Mouse (Mus musculus) CH12.LX (cell line): Measurements from ENCODE around the gene Fam173a. TPM values are rescaled to one million over a fixed set of nuclear protein-coding genes. Genes with fewer than 3 reads are reported as not detected.
A peak's percentile ranks its signal among the peaks of the same experiment; 100 is the strongest.

Experiments used
- DNase-seq: peaks from one replicate; pipeline ENCODE4 v3.0.0-alpha.2; 2013; ENCODE audit errors: extremely low read depth
- H3K27ac ChIP-seq: 2 replicates; pipeline ENCODE4 v1.5.1; 2012; ENCODE audit warnings: low read depth, mild to moderate bottlenecking, control low read depth, moderate library complexity; ENCODE audit not compliant: insufficient read depth
- H3K27me3 ChIP-seq: replicated peaks from 2 replicates; pipeline ENCODE3; 2012; ENCODE audit warnings: inconsistent platforms
- H3K36me3 ChIP-seq, 2 experiments: replicated peaks in 1 of 2; 2 replicates each; pipeline versions ENCODE3 to v1.6.1; 2012; ENCODE audit warnings: inconsistent platforms in 1 of 2, low read length in 1 of 2, mild to moderate bottlenecking in 1 of 2, mixed read lengths in 1 of 2, moderate library complexity in 1 of 2; ENCODE audit not compliant: control insufficient read depth in 1 of 2, insufficient read depth in 1 of 2
- H3K4me1 ChIP-seq, 2 experiments: 2 replicates each; pipeline ENCODE4 v1.6.1; 2012; ENCODE audit warnings: inconsistent platforms in 1 of 2, moderate library complexity in 1 of 2; ENCODE audit not compliant: insufficient read depth in 2 of 2, control insufficient read depth in 1 of 2
- H3K4me2 ChIP-seq: 2 replicates; pipeline ENCODE4 v1.6.1; 2012; ENCODE audit warnings: low read depth, mild to moderate bottlenecking, control low read depth; ENCODE audit not compliant: poor library complexity, insufficient read depth, severe bottlenecking
- H3K4me3 ChIP-seq, 3 experiments: fragments of 150-350 bp in 1 of 3; sonication (generic) in 1 of 3; replicated peaks in 1 of 3; 2 replicates each; pipeline versions ENCODE3 to v1.5.1; 2011 to 2012; ENCODE audit warnings: low read depth in 2 of 3, low read length in 2 of 3, mild to moderate bottlenecking in 2 of 3, moderate library complexity in 2 of 3, control low read depth in 1 of 3, improper control_type of control experiment in 1 of 3, inconsistent platforms in 1 of 3, mixed read lengths in 1 of 3; ENCODE audit not compliant: poor library complexity in 1 of 3
- H3K79me2 ChIP-seq: replicated peaks from 2 replicates; pipeline ENCODE4 v1.6.1; 2012; ENCODE audit warnings: mild to moderate bottlenecking, moderate library complexity; ENCODE audit not compliant: control insufficient read depth, poor library complexity, insufficient read depth, severe bottlenecking; ENCODE audit errors: extremely low read depth
- H3K9ac ChIP-seq: 2 replicates; pipeline ENCODE4 v1.6.1; 2012; ENCODE audit warnings: low read depth, mild to moderate bottlenecking, control low read depth, moderate library complexity; ENCODE audit not compliant: insufficient read depth
- H3K9me3 ChIP-seq: replicated peaks from 2 replicates; pipeline ENCODE3; 2012; ENCODE audit warnings: low read length, inconsistent platforms, mixed read lengths
- BHLHE40 ChIP-seq: IDR thresholded peaks from 2 replicates; pipeline ENCODE4 v1.6.1; 2011; ENCODE audit warnings: mild to moderate bottlenecking, low read depth, low read length, improper control_type of control experiment
- E2F4 ChIP-seq: IDR thresholded peaks from 2 replicates; pipeline ENCODE4 v1.6.1; 2011; ENCODE audit warnings: low read depth, low read length, improper control_type of control experiment; ENCODE audit not compliant: insufficient replicate concordance
- ELF1 ChIP-seq: IDR thresholded peaks from 2 replicates; pipeline ENCODE4 v1.6.1; 2014; ENCODE audit warnings: low read depth, mild to moderate bottlenecking, inconsistent platforms, low read length, improper control_type of control experiment
- EP300 ChIP-seq: IDR thresholded peaks from 2 replicates; pipeline ENCODE4 v1.6.1; 2011; ENCODE audit warnings: low read length, improper control_type of control experiment
- ETS1 ChIP-seq: conservative IDR thresholded peaks from 2 replicates; pipeline ENCODE4 v1.6.1; 2012; ENCODE audit warnings: low read depth, mild to moderate bottlenecking, inconsistent platforms, low read length, improper control_type of control experiment, moderate library complexity
- GABPA ChIP-seq: IDR thresholded peaks from 2 replicates; pipeline ENCODE4 v1.6.1; 2012; ENCODE audit warnings: low read depth, low read length, improper control_type of control experiment, inconsistent platforms; ENCODE audit not compliant: insufficient replicate concordance
- HCFC1 ChIP-seq: IDR thresholded peaks from 2 replicates; pipeline ENCODE4 v1.6.1; 2012; ENCODE audit warnings: low read depth, mild to moderate bottlenecking, inconsistent platforms, low read length, improper control_type of control experiment
- IRF4 ChIP-seq: IDR thresholded peaks from 2 replicates; pipeline ENCODE4 v1.6.1; 2014; ENCODE audit warnings: low read depth, mild to moderate bottlenecking, inconsistent platforms, low read length, improper control_type of control experiment
- JUN ChIP-seq: IDR thresholded peaks from 2 replicates; pipeline ENCODE4 v1.6.1; 2011; ENCODE audit warnings: low read depth, mild to moderate bottlenecking, low read length, improper control_type of control experiment, moderate library complexity; ENCODE audit not compliant: insufficient read depth
- KAT2A ChIP-seq: IDR thresholded peaks from 2 replicates; pipeline ENCODE4 v1.6.1; 2012; ENCODE audit warnings: low read length, improper control_type of control experiment, inconsistent platforms; ENCODE audit not compliant: insufficient replicate concordance
- MAZ ChIP-seq: IDR thresholded peaks from 2 replicates; pipeline ENCODE4 v1.6.1; 2012; ENCODE audit warnings: low read depth, mild to moderate bottlenecking, inconsistent platforms, low read length, improper control_type of control experiment, moderate library complexity
- MEF2A ChIP-seq: IDR thresholded peaks from 2 replicates; pipeline ENCODE4 v1.6.1; 2014; ENCODE audit warnings: low read depth, mild to moderate bottlenecking, inconsistent platforms, low read length, improper control_type of control experiment, borderline replicate concordance
- PAX5 ChIP-seq: IDR thresholded peaks from 2 replicates; pipeline ENCODE4 v1.6.1; 2012; ENCODE audit warnings: low read length, inconsistent platforms, mixed read lengths
- POLR2A ChIP-seq: IDR thresholded peaks from 2 replicates; pipeline ENCODE4 v1.6.1; 2011; ENCODE audit warnings: low read depth, mild to moderate bottlenecking, improper control_type of control experiment, low read length
- POLR2AphosphoS2 ChIP-seq: IDR thresholded peaks from 2 replicates; pipeline ENCODE4 v1.6.1; 2011; ENCODE audit warnings: low read depth, low read length, improper control_type of control experiment
- RAD21 ChIP-seq: IDR thresholded peaks from 2 replicates; pipeline ENCODE4 v1.6.1; 2011; ENCODE audit warnings: low read depth, mild to moderate bottlenecking, low read length, improper control_type of control experiment, moderate library complexity
- RCOR1 ChIP-seq: conservative IDR thresholded peaks from 2 replicates; pipeline ENCODE4 v1.6.1; 2012; ENCODE audit warnings: low read depth, mild to moderate bottlenecking, inconsistent platforms, low read length, improper control_type of control experiment
- SIN3A ChIP-seq: IDR thresholded peaks from 2 replicates; pipeline ENCODE4 v1.6.1; 2012; ENCODE audit warnings: low read length, improper control_type of control experiment, inconsistent platforms
- TBP ChIP-seq: conservative IDR thresholded peaks from 2 replicates; pipeline ENCODE4 v1.6.1; 2011; ENCODE audit warnings: low read depth, low read length, improper control_type of control experiment
- TCF12 ChIP-seq: IDR thresholded peaks from 2 replicates; pipeline ENCODE4 v1.6.1; 2014; ENCODE audit warnings: low read depth, mild to moderate bottlenecking, inconsistent platforms, low read length, improper control_type of control experiment
- UBTF ChIP-seq: IDR thresholded peaks from 2 replicates; pipeline ENCODE4 v1.6.1; 2012; ENCODE audit warnings: low read depth, mild to moderate bottlenecking, inconsistent platforms, low read length, improper control_type of control experiment, moderate library complexity
- USF1 ChIP-seq: IDR thresholded peaks from 2 replicates; pipeline ENCODE4 v1.6.1; 2014; ENCODE audit warnings: low read depth, mild to moderate bottlenecking, inconsistent platforms, low read length, improper control_type of control experiment
- ZMIZ1 ChIP-seq: IDR thresholded peaks from 2 replicates; pipeline ENCODE4 v1.6.1; 2012; ENCODE audit warnings: low read depth, mild to moderate bottlenecking, inconsistent platforms, low read length, improper control_type of control experiment
- ZNF384 ChIP-seq: IDR thresholded peaks from 2 replicates; pipeline ENCODE4 v1.6.1; 2012; ENCODE audit warnings: low read depth, low read length, improper control_type of control experiment, inconsistent platforms
- dilution Hi-C: fragments of 300-500 bp; cut with MboI; formaldehyde crosslinking; loops from 2 replicates; pipeline ENCODE4 v1.14.3; 2020; ENCODE audit warnings: low sequenced_read_pairs; ENCODE audit not compliant: extremely low pct_unique_long_range_greater_than_20kb, extremely low pct_ligation_motif_present
- in situ Hi-C: fragments of 300-500 bp; cut with MboI; formaldehyde crosslinking; loops from 3 replicates; pipeline ENCODE4 v1.14.3; 2019; ENCODE audit warnings: low sequenced_read_pairs, low pct_ligation_motif_present, low pct_unique_long_range_greater_than_20kb, mixed read lengths
- polyA plus RNA-seq: library from polyadenylated mRNA; unstranded; fragments of >175 nt; gene quantifications from 2 replicates; pipeline ENCODE4 v1.2.1, GENCODE M21; 2012; ENCODE audit warnings: low read depth; ENCODE audit not compliant: insufficient read length
- total RNA-seq, 2 experiments: library from RNA; depleted of rRNA; stranded (reverse); fragments of 300-350 nt in 1 of 2; fragments of >200 nt in 1 of 2; gene quantifications; 2 replicates each; pipeline ENCODE4 v1.2.3; 2012 to 2014

Fam173a gene
- total and polyA plus RNA-seq, 3 experiments: 25.5 to 68.3 (median 25.5) TPM

DNA sequence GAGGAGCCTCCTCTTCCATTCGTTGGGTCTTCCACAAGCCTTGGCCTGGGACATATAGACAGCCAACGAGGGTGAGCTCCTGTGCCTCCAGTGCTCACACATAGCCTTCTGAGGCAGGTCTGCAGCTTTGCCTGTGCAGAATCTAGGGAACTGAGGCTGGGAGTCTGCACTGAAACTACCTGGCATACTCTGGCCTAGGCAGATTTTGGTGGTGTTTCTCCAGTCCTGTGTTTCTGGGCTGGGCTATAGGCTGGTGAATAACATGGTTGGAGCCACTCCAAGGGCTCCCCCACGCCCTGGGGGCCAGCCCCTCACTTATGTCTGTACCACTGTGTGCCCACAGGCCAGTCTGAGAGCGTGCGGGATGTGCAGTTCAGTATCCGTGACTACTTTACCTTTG, 32.6 kb upstream of the Fam173a start:
- Histone ChIP-seq H3K27me3 (peaks cover 21% of the 10 kb centered on the region), H3K4me1 (peaks cover 19 to 43% of the 10 kb centered on the region in 2 experiments), H3K79me2 (no peaks in the 10 kb centered on the region), H3K4me2 (peak overlapping the region; percentile 85; the same call in 1 of the 2 replicates), H3K9ac (no peak overlapping the region), H3K9me3 (no peaks in the 10 kb centered on the region), H3K4me3 (peak overlapping the region in 1 of 3 experiments; percentile 10), H3K36me3 (peaks cover 36 to 53% of the 10 kb centered on the region in 2 experiments), H3K27ac (no peak overlapping the region)
- in situ Hi-C loops (no loop called here), dilution Hi-C loops (no loop called here)
- TF ChIP-seq ETS1: no peak
- no peak for TF ChIP-seq EP300
- TF ChIP-seq USF1: no peak
- no peak for TF ChIP-seq KAT2A
- TF ChIP-seq MAZ: no peak
- no peak for TF ChIP-seq UBTF
- TF ChIP-seq E2F4: no peak
- TF ChIP-seq GABPA: no peak
- no peak for TF ChIP-seq RAD21
- no peak for TF ChIP-seq SIN3A
- no peak for DNase-seq

DNA sequence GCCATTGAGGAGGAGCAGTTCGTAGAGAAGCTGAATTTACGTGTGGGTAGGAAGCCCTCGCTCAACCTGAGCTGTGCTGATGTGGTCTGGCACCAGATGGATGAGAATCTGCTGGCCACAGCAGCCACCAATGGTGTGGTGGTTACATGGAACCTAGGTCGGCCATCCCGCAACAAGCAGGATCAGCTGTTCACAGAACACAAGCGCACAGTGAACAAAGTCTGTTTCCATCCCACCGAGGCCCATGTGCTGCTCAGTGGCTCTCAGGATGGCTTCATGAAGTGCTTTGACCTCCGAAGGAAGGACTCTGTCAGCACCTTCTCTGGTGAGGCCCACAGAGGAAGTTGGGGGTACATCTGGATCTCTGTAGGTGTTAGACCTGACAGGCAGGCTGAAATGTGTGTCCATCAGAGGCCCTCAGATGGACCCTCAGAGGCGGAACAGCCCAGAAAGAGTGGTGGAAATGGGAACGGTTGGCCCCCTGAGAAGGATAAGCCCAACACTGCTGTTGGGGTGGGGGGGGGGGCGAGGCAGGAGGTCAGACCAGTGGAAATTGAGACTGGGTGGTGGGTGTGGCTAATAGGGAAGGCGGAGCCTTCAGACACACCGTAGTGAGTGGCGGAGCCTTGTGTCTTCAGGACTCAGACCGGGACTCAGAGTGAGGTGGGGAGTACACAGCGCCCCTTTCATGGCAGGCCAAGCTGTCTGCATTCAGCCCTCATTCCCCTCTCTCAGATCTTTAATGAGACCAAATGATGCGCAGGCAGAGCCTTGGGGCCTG, 31.9 kb upstream of the Fam173a start:
- H3K36me3 ChIP-seq: peaks cover 32 to 46% of the 10 kb centered on the region in 2 experiments
- dilution Hi-C loops: no loop called here
- no peaks in the 10 kb centered on the region for H3K79me2 ChIP-seq
- in situ Hi-C loops: no loop called here
- peak; percentile 55 for DNase-seq
- H3K27me3 ChIP-seq: peaks cover 29% of the 10 kb centered on the region
- no peaks in the 10 kb centered on the region for H3K9me3 ChIP-seq
- H3K9ac ChIP-seq: peak overlapping the region; percentile 91
- H3K4me3 ChIP-seq: peak overlapping the region; percentile 85 to 89 (median 85)
- H3K4me1 ChIP-seq: peaks cover 25 to 43% of the 10 kb centered on the region in 2 experiments
- H3K4me2 ChIP-seq: peak overlapping the region; percentile 85
- no peak overlapping the region for H3K27ac ChIP-seq
- TF ChIP-seq BHLHE40: no peak

DNA sequence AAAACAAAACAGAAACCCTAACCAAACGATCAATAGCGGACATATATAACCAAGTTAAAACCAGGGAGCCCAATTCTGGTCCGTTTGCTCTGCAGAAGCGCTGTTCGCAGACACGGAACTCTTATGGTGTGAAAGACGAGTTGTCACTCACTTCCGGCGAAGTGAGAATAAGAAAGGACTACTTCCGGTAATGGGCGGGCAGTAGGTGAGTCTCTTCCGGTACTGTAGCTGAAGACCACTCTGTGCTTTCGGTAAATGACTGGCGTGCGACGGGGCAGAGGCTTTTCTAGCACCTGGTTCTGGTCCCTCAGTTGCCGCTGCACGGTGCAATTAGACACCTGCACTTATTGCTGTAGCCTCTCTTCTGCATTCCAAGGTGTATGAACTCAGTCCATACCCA, 30.8 kb upstream of the Fam173a start, which contains the start of gene Wdr24:
Gene Wdr24, plus strand, starts transcription at position 176 of the 400 bp plus-strand sequence.
- H3K4me1 ChIP-seq: peaks cover 26 to 47% of the 10 kb centered on the region in 2 experiments
- peak; percentile 94 for DNase-seq
- in situ Hi-C loops (no loop called here), dilution Hi-C loops (no loop called here)
- H3K9me3 ChIP-seq: no peaks in the 10 kb centered on the region
- peak within 1 kb of the TSS; percentile 85 to 89 (median 85) for H3K4me3 ChIP-seq
- peaks cover 40% of the 10 kb centered on the region for H3K27me3 ChIP-seq
- no peaks in the 10 kb centered on the region for H3K79me2 ChIP-seq
- peak within 1 kb of the TSS; percentile 91 for H3K9ac ChIP-seq
- peak within 1 kb of the TSS; percentile 85 for H3K4me2 ChIP-seq
- peak within 1 kb of the TSS; percentile 21; the same call in 1 of the 2 replicates for H3K27ac ChIP-seq
- H3K36me3 ChIP-seq: peaks cover 32 to 35% of the 10 kb centered on the region in 2 experiments
- TF ChIP-seq POLR2A (peak; percentile 74), USF1 (no peak), JUN (no peak), GABPA (no peak; the same call in 1 of the 2 replicates), TCF12 (peak; percentile 92), KAT2A (peak; percentile 83; the same call in 1 of the 2 replicates), ELF1 (peak; percentile 91), SIN3A (0 out of 2 replicates have a peak, but pooled peaks have one; percentile 43), HCFC1 (peak; percentile 95), IRF4 (no peak), PAX5 (no peak), RCOR1 (no peak), ZNF384 (no peak), MEF2A (no peak), POLR2AphosphoS2 (no peak), ZMIZ1 (no peak), TBP (peak; percentile 97)
